Mouse (Mus musculus) MEL (cell line): ENCODE measurements around the gene Arx. TPM values are rescaled to one million over a fixed set of nuclear protein-coding genes. Genes with fewer than 3 reads are reported as not detected.

Source experiments
- DNase-seq: peaks from one replicate; pipeline ENCODE4 v3.0.0; 2011; ENCODE audit warnings: low read depth, low spot score
- H3K27ac ChIP-seq: 2 replicates; pipeline ENCODE4 v1.5.1; 2012; ENCODE audit warnings: low read depth, mild to moderate bottlenecking, control low read depth, low read length, moderate library complexity; ENCODE audit not compliant: control insufficient read depth
- H3K27me3 ChIP-seq, 2 experiments: fragments of 150-350 bp in 1 of 2; sonication (generic) in 1 of 2; 2 replicates each; pipeline ENCODE4 v1.6.1; 2012; ENCODE audit warnings: low read length in 2 of 2, mild to moderate bottlenecking in 2 of 2, improper control_type of control experiment in 1 of 2, moderate library complexity in 1 of 2; ENCODE audit not compliant: insufficient read depth in 2 of 2, control insufficient read depth in 1 of 2
- H3K36me3 ChIP-seq, 2 experiments: 2 replicates each; pipeline ENCODE4 v1.6.1; 2012 to 2014; ENCODE audit warnings: low read length in 2 of 2, improper control_type of control experiment in 1 of 2, inconsistent platforms in 1 of 2, mild to moderate bottlenecking in 1 of 2; ENCODE audit not compliant: insufficient read depth in 2 of 2, control insufficient read depth in 1 of 2
- H3K4me1 ChIP-seq, 2 experiments: fragments of 150-350 bp in 1 of 2; sonication (generic) in 1 of 2; 2 replicates each; pipeline ENCODE4 v1.6.1; 2012; ENCODE audit warnings: low read length in 2 of 2, improper control_type of control experiment in 1 of 2, mild to moderate bottlenecking in 1 of 2; ENCODE audit not compliant: insufficient read depth in 2 of 2, control insufficient read depth in 1 of 2
- H3K4me3 ChIP-seq, 2 experiments: fragments of 150-350 bp in 1 of 2; sonication (generic) in 1 of 2; 2 replicates each; pipeline ENCODE4 v1.5.1; 2012; ENCODE audit warnings: low read depth in 2 of 2, low read length in 2 of 2, mild to moderate bottlenecking in 2 of 2, moderate library complexity in 2 of 2, control low read depth in 1 of 2, improper control_type of control experiment in 1 of 2; ENCODE audit not compliant: control insufficient read depth in 1 of 2, insufficient read depth in 1 of 2
- H3K79me2 ChIP-seq: 2 replicates; pipeline ENCODE4 v1.6.1; 2012; ENCODE audit warnings: mild to moderate bottlenecking, low read length, moderate library complexity; ENCODE audit not compliant: control insufficient read depth, poor library complexity, insufficient read depth
- H3K9ac ChIP-seq: 2 replicates; pipeline ENCODE4 v1.6.1; 2012; ENCODE audit warnings: low read depth, mild to moderate bottlenecking, control low read depth, low read length, moderate library complexity; ENCODE audit not compliant: control insufficient read depth, poor library complexity, severe bottlenecking
- H3K9me3 ChIP-seq: fragments of 150-350 bp; sonication (generic); replicated peaks from 2 replicates; pipeline ENCODE4 v1.6.1; 2012; ENCODE audit warnings: mild to moderate bottlenecking, low read length, improper control_type of control experiment, moderate library complexity; ENCODE audit not compliant: insufficient read depth
- CHD1 ChIP-seq: IDR thresholded peaks from 2 replicates; pipeline ENCODE4 v1.6.1; 2012; ENCODE audit warnings: low read depth, mild to moderate bottlenecking, inconsistent platforms, low read length, improper control_type of control experiment
- CTCF ChIP-seq, 3 experiments: IDR thresholded peaks in 2 of 3; conservative IDR thresholded peaks in 1 of 3; 2 replicates each; pipeline ENCODE4 v1.5.1; 2011 to 2012; ENCODE audit warnings: low read length in 3 of 3, low read depth in 2 of 3, mild to moderate bottlenecking in 2 of 3, improper control_type of control experiment in 1 of 3, inconsistent platforms in 1 of 3, mixed read lengths in 1 of 3, moderate library complexity in 1 of 3; ENCODE audit not compliant: control insufficient read depth in 1 of 3, insufficient read depth in 1 of 3, poor library complexity in 1 of 3, severe bottlenecking in 1 of 3
- E2F4 ChIP-seq: IDR thresholded peaks from 2 replicates; pipeline ENCODE4 v1.6.1; 2011; ENCODE audit warnings: low read depth, low read length, improper control_type of control experiment, borderline replicate concordance
- ELF1 ChIP-seq: IDR thresholded peaks from 2 replicates; pipeline ENCODE4 v1.6.1; 2014; ENCODE audit warnings: low read depth, mild to moderate bottlenecking, inconsistent platforms, low read length, improper control_type of control experiment, moderate library complexity
- EP300 ChIP-seq, 2 experiments: IDR thresholded peaks; 2 replicates each; pipeline ENCODE4 v1.6.1; 2011; ENCODE audit warnings: improper control_type of control experiment in 2 of 2, low read length in 2 of 2, low read depth in 1 of 2, mild to moderate bottlenecking in 1 of 2
- ETS1 ChIP-seq: IDR thresholded peaks from 2 replicates; pipeline ENCODE4 v1.6.1; 2012; ENCODE audit warnings: low read depth, mild to moderate bottlenecking, inconsistent platforms, low read length, improper control_type of control experiment, moderate library complexity
- GABPA ChIP-seq: IDR thresholded peaks from 2 replicates; pipeline ENCODE4 v1.6.1; 2012; ENCODE audit warnings: low read depth, mild to moderate bottlenecking, inconsistent platforms, low read length, improper control_type of control experiment, moderate library complexity
- GATA1 ChIP-seq: IDR thresholded peaks from 2 replicates; pipeline ENCODE4 v1.6.1; 2011; ENCODE audit warnings: low read depth, low read length, improper control_type of control experiment
- KAT2A ChIP-seq: conservative IDR thresholded peaks from 2 replicates; pipeline ENCODE4 v1.6.1; 2012; ENCODE audit warnings: low read depth, low read length, improper control_type of control experiment, inconsistent platforms
- MAFK ChIP-seq: IDR thresholded peaks from 2 replicates; pipeline ENCODE4 v1.6.1; 2011; ENCODE audit warnings: low read depth, mild to moderate bottlenecking, low read length, improper control_type of control experiment, borderline replicate concordance
- MAX ChIP-seq: IDR thresholded peaks from 2 replicates; pipeline ENCODE4 v1.6.1; 2011; ENCODE audit warnings: low read length, improper control_type of control experiment
- MEF2A ChIP-seq: IDR thresholded peaks from 2 replicates; pipeline ENCODE4 v1.6.1; 2014; ENCODE audit warnings: low read depth, mild to moderate bottlenecking, inconsistent platforms, low read length, improper control_type of control experiment; ENCODE audit not compliant: poor library complexity, insufficient replicate concordance, severe bottlenecking; ENCODE audit errors: extremely low read depth
- MXI1 ChIP-seq: IDR thresholded peaks from 2 replicates; pipeline ENCODE4 v1.6.1; 2011; ENCODE audit warnings: mild to moderate bottlenecking, low read depth, low read length, improper control_type of control experiment
- NRF1 ChIP-seq: IDR thresholded peaks from 2 replicates; pipeline ENCODE4 v1.6.1; 2014; ENCODE audit warnings: low read depth, mild to moderate bottlenecking, inconsistent platforms, low read length, improper control_type of control experiment, moderate library complexity; ENCODE audit not compliant: poor library complexity, insufficient read depth, severe bottlenecking
- SIN3A ChIP-seq: IDR thresholded peaks from 2 replicates; pipeline ENCODE4 v1.6.1; 2012; ENCODE audit warnings: low read length, improper control_type of control experiment, inconsistent platforms
- SMC3 ChIP-seq: IDR thresholded peaks from 2 replicates; pipeline ENCODE4 v1.6.1; 2011; ENCODE audit warnings: low read depth, low read length, improper control_type of control experiment
- TAL1 ChIP-seq: IDR thresholded peaks from 2 replicates; pipeline ENCODE4 v1.6.1; 2012; ENCODE audit warnings: mild to moderate bottlenecking, inconsistent platforms, low read length, moderate library complexity, mixed read lengths
- TBP ChIP-seq: IDR thresholded peaks from 2 replicates; pipeline ENCODE4 v1.8.0; 2011; ENCODE audit warnings: low read depth, low read length, improper control_type of control experiment
- TCF12 ChIP-seq: IDR thresholded peaks from 2 replicates; pipeline ENCODE4 v1.6.1; 2014; ENCODE audit warnings: low read depth, mild to moderate bottlenecking, inconsistent platforms, low read length, improper control_type of control experiment, moderate library complexity
- UBTF ChIP-seq: IDR thresholded peaks from 2 replicates; pipeline ENCODE4 v1.6.1; 2012; ENCODE audit warnings: low read depth, mild to moderate bottlenecking, inconsistent platforms, low read length, improper control_type of control experiment, moderate library complexity, borderline replicate concordance; ENCODE audit not compliant: insufficient read depth
- USF2 ChIP-seq, 2 experiments: IDR thresholded peaks; 2 replicates each; pipeline ENCODE4 v1.6.1; 2011 to 2012; ENCODE audit warnings: improper control_type of control experiment in 2 of 2, low read length in 2 of 2, borderline replicate concordance in 1 of 2, inconsistent platforms in 1 of 2, low read depth in 1 of 2, mild to moderate bottlenecking in 1 of 2; ENCODE audit not compliant: insufficient read depth in 1 of 2
- ZKSCAN1 ChIP-seq: IDR thresholded peaks from 2 replicates; pipeline ENCODE4 v1.6.1; 2012; ENCODE audit warnings: low read depth, mild to moderate bottlenecking, inconsistent platforms, low read length, improper control_type of control experiment, moderate library complexity
- ZMIZ1 ChIP-seq: IDR thresholded peaks from 2 replicates; pipeline ENCODE4 v1.6.1; 2012; ENCODE audit warnings: low read depth, mild to moderate bottlenecking, inconsistent platforms, low read length, improper control_type of control experiment, moderate library complexity
- ZNF384 ChIP-seq: IDR thresholded peaks from 2 replicates; pipeline ENCODE4 v1.6.1; 2012; ENCODE audit warnings: low read depth, mild to moderate bottlenecking, inconsistent platforms, low read length, improper control_type of control experiment
- polyA plus RNA-seq, 2 experiments: library from polyadenylated mRNA; stranded (reverse) in 1 of 2; unstranded in 1 of 2; fragments of >175 nt in 1 of 2; fragments of >200 nt in 1 of 2; gene quantifications; 2 replicates each; pipeline versions ENCODE4 v1.2.1 to v1.2.4; 2012; ENCODE audit warnings: low replicate concordance in 2 of 2, low read depth in 1 of 2; ENCODE audit not compliant: insufficient read length in 2 of 2, insufficient read depth in 1 of 2, missing spikeins in 1 of 2
- total RNA-seq: library from RNA; depleted of rRNA; stranded (reverse); fragments of 300-350 nt; gene quantifications from 2 replicates; pipeline ENCODE4 v1.2.3, GENCODE M21; 2012

Arx gene
- total and polyA plus RNA-seq, 3 experiments, result not detected

GRCm38 (mm10) chrX:93299771-93300170, 13.5 kb downstream of the Arx start:
- no peak overlapping the region for H3K4me3 ChIP-seq

GRCm38 (mm10) chrX:93300183-93300815, 14.1 kb downstream of the Arx start:
- Histone ChIP-seq H3K27ac (no peak overlapping the region), H3K79me2 (no peaks in the 10 kb centered on the region), H3K4me1 (no peaks in the 10 kb centered on the region), H3K9ac (no peak overlapping the region), H3K4me3 (no peak overlapping the region), H3K36me3 (no peaks in the 10 kb centered on the region), H3K27me3 (no peaks in the 10 kb centered on the region), H3K9me3 (no peaks in the 10 kb centered on the region)
- no peak for DNase-seq
- TF ChIP-seq TCF12 (no peak), ELF1 (no peak), USF2 (IDR thresholded peaks at IDR 0.05; ENCODE audit: borderline replicate concordance in 1 of 2, insufficient read depth in 1 of 2, low read depth in 1 of 2, low read length in 2 of 2) (no peak), ZMIZ1 (no peak), KAT2A (no peak), MAFK (no peak), NRF1 (no peak), TBP (no peak), EP300 (IDR thresholded peaks at IDR 0.05; ENCODE audit: low read depth in 1 of 2, low read length in 2 of 2) (no peak), SMC3 (no peak), MAX (no peak), GABPA (no peak), UBTF (no peak), ZKSCAN1 (no peak), ETS1 (no peak), ZNF384 (no peak), MEF2A (no peak), CTCF (IDR thresholded peaks at IDR 0.05 in 2 of 3, conservative IDR thresholded peaks at IDR 0.05 in 1 of 3; ENCODE audit: control insufficient read depth in 1 of 3, insufficient read depth in 1 of 3, low read depth in 2 of 3, low read length in 3 of 3, poor library complexity in 1 of 3, severe bottlenecking in 1 of 3) (no peak), SIN3A (no peak), E2F4 (no peak)

More at GRCm38 (mm10) chrX:93299771-93300170, 13.5 kb downstream of the Arx start:
- Histone ChIP-seq H3K4me1 (no peaks in the 10 kb centered on the region), H3K27ac (no peak overlapping the region), H3K9me3 (no peaks in the 10 kb centered on the region), H3K79me2 (no peaks in the 10 kb centered on the region), H3K36me3 (no peaks in the 10 kb centered on the region), H3K9ac (no peak overlapping the region), H3K27me3 (no peaks in the 10 kb centered on the region)
- no peak for TF ChIP-seq USF2 (IDR thresholded peaks at IDR 0.05; ENCODE audit: borderline replicate concordance in 1 of 2, insufficient read depth in 1 of 2, low read depth in 1 of 2, low read length in 2 of 2)
- no peak for TF ChIP-seq ZMIZ1
- TF ChIP-seq MEF2A, result no peak
- TF ChIP-seq GATA1, result no peak
- TF ChIP-seq MXI1, result no peak
- TF ChIP-seq ELF1, result no peak
- TF ChIP-seq CHD1, result no peak
- no peak for TF ChIP-seq TAL1
- TF ChIP-seq MAFK, result no peak
- DNase-seq, result no peak
